Mouse (Mus musculus) kidney, postnatal 4 days (tissue): ENCODE results near the gene Ntpcr.

Source experiments
- DNase-seq, 2 experiments: peaks; one replicate each; pipeline ENCODE4 v3.0.0; 2021; ENCODE audit warnings: mixed read lengths in 2 of 2

Ntpcr gene

DNA sequence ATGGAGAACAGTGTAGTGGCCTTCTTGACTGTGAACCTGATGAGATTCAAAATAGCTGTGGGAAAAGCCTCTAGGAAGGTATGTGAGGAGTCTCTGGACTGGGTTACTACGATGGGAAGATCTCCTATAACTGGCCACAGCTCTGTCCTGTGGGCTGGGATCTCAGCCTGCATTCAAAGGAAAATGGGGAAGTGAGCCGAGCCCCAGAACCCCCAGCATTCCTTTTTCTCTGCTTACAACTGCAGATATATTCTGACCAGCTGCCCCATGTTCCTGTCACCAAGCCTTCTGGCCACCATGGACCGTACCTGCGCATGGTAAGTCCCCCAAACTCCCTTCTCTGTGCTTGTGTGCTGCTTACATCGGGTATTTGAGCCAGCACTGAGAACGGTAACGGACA is at the start of gene Ntpcr:
Gene Ntpcr (plus strand): TSS at position 218 of the 400 bp plus-strand sequence.
- no peak for DNase-seq

DNA sequence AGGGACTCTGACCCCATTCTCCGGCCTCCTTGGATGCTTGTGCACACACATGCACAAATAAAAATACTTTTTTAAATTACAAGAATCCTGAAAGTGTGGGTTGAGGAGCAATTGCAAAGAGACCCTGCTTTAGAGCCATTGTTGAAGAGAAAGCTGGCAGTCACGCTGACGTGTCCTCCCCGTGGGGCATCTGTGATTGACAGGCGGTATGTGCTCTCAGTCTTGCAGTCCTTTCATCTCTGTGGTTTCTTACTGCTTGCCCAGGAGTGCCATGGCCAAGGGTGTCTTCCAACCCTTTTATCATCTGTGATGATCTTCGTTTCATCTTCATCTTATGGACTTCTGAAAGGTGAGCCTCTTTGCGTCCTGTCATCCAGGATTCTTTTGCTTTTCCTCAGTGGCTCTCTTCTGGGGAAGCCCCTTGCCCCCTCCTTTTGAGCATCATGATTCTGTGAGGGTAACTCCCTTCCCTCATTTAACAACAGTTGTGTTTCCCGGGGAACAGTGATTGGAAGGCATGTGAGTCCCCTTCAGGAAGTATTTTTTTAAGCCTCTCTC is 48.8 kb upstream of the Ntpcr start:
- DNase-seq: no peak

DNA sequence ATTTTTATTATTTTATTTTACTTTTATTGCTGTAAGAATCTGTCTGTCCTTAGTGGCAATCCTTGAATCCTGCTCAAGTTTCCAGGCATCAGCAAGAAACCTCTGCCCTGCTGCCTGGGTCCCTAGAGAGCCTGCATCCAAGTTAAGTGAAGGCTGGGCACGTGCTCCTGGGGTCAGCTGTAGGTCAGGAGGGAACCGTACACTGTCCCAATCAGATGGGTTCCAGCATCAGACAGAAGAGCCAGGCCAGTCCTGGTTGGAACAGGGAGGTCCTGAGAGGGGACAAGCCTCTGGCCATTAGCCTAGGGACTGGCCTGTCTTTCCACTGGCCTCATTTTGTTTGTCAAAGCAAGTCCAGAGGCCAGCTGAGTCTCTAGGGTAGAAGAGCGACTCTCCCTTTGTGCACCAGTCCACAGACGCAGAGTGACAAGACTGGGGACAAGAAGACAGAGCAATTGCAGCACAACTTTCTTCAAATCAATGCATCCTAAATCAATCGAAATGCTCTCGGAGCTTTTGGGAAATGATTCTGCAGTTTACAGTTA is 44.5 kb upstream of the Ntpcr start:
- no peak for DNase-seq

DNA sequence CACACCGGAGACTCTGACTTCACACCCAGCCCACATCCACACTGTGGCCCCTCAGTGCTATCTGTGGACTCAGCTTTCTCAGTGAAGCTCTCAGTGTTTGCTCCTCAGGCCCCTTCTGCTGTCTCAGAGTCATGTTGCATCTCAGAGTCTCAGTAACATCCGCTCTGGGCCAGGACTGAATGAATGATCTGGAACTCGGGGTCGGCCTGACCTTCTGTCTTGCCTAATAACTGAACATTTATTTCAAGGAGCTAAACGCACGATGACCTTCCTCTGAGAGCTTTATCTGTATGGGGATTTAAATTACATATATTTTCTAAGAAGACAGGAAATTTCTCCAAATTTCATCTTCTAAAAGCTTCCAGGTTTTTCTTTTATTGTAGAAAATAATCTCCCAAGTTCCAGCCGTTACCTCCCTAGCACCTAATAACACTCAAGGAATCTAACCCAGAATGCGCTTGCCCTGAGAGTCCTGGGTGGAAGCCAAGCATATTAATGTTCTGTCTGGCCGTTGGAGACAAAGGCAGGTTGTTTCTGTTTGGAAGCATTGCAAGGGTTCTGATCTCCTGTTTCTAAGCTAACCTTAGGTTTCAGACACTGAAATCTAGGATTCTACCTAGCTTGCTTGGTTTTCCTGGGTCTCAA is 43.4 kb upstream of the Ntpcr start:
- DNase-seq: no peak

DNA sequence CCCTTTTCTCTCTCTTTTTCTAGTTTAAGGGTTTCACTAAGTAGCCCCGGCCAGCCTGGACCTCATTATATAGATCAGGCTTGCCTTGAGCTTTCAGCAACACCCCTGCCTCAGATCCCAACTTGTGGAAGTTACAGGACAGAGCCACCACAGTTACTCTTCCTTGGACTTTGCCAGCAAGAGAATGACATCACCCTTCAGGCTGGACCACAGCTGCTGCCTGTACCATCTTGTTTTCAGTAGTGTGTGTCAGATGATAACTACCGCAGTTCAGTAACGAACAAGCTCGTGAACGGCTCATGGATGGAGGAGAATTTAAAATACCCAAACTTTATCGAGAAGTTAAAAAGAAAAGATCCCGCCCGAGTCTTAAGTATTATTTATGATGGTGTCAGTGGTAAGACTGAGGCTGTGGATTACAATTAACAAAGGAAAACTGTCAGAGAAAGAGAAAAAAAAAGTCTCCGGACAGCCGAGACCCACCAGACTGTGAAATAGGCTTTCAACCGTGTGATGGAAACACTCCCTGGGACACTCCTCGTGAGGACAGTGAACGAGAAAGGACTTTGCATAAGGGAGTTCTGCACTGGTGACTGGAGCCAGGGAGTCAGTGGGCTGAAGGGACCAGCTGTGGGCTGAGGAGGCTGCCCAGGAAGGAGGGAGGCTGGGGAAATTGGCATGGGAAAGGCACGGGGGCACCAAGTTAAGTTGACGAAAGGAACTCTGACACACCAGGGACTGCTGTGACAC is 39.4 kb upstream of the Ntpcr start:
- DNase-seq: peak; percentile 38 to 56

DNA sequence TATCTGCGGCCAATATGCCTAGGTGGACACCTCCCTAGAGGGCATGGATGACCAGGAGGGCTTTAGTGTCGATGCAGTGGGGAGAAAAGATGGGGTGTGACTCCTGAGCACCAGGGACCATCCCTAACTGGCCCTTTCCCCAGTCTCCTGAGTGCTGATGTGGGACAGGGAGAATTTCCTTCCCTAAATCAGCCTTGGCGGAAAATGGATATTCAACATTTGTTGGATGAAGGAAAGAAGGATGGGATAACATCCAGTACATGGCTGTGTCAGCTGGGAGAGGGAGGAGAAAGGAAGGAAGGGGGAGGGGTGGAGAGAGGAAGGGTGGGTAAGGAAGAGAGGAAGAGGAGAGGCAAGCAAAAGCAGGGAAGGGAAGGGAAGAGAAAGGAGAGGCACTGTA is 38.8 kb upstream of the Ntpcr start:
- peak in 1 of 2 experiments; percentile 5 for DNase-seq

DNA sequence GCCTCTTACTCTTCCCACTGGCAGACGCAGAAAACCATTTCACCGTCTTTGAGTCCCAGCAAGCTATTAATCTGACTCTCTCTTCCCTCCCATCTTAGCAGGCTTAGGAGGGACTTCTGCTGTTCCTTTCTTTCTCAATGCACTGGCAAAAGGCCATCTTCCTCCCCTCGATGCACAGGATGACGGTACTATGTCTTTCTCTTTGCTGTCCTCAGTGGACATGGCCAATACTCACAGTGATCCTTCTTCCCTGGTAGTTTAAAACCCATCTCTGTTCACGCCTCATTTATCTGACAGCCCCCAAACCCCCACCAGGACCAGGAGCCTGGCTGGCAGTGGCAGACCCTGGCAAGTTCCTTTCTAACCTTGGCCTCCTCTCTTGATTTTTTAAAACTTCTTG is 37.3 kb upstream of the Ntpcr start:
- DNase-seq: no peak

DNA sequence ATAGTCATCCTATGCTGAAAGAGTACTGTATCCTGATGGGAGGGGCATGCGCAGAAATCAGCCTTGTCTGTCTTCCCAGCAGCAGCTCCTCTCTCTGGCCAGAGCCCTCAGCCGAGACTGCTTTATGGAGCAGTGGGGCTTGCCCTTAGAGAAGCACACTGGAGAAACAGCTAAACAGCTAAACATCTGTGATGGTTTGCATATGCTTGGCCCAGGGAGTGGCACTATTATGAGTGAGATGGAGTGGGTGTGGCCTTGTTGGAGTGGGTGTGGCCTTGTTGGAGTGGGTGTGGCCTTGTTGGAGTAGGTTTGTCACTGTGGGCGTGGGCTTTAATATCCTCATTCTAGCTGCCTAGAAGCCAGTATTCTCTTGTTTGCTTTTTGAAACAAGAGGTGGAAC is 36.6 kb upstream of the Ntpcr start:
- DNase-seq: peak in 1 of 2 experiments; percentile 11

DNA sequence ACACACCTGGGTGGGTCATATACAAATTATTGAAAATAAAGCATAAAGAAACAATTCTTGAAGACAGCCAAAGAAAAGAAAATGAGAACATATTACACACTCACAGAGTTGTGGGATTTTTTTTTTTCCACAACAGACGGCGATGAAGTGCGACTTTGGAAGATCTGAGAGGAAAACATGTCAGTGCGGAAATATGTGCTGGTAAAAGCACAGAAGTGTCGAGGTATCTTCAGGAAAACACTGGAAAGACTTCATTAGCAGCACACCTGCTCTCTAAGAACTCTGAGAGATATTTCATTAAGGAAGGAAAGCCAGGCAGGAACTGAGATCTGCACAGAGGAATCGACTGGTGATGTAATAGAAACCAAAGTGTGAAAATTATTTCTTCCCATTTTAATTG is 33.8 kb upstream of the Ntpcr start:
- DNase-seq: no peak

DNA sequence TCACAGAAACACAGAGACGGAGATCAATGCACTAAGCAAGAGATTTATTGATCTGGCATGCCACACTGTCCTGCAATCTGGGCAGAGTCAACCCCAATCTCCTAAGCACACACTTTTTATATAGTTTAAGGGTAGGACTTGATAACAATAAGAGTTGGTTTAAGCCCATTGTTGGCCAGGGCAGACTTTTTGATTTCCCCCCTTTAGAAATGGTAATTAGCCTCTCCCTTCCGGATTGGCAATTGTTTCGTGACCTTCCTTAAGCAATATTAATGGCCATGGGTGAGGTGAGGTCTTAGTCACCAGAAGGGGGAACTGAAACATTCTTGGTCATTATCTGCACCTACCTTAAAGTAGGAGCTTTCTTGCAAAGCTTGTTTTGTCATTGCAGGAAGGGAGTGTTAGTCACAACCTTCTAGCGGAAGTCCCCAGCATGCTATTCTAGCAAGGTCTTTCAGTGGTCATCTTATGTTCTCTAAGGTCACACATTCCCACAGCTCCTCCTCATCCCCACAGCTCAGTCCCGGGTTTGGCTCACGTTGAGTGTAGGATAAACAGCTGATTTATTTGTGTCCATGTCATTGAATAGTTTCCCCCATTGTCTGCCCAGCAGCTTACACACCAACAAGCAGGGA is 30.3 kb upstream of the Ntpcr start:
- DNase-seq: no peak

DNA sequence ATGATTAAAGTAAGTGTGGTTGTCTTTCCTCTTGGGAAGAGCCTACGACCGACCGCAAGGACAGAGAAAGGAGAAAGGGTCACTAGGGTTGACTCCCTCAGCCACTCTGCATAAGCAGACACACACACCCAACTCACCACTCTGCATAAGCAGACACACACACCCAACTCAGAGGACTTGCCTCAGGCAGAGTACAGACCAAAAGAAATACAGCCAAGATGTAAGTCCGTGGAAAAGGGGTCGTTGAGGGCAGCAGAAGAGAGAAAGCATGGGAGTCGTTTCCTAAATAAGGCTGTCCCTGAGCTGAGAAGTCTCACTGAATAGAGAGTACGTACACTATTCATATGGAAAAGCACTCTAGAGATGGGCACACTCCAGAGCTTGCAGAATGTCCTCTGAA is 29.4 kb upstream of the Ntpcr start:
- DNase-seq: no peak

DNA sequence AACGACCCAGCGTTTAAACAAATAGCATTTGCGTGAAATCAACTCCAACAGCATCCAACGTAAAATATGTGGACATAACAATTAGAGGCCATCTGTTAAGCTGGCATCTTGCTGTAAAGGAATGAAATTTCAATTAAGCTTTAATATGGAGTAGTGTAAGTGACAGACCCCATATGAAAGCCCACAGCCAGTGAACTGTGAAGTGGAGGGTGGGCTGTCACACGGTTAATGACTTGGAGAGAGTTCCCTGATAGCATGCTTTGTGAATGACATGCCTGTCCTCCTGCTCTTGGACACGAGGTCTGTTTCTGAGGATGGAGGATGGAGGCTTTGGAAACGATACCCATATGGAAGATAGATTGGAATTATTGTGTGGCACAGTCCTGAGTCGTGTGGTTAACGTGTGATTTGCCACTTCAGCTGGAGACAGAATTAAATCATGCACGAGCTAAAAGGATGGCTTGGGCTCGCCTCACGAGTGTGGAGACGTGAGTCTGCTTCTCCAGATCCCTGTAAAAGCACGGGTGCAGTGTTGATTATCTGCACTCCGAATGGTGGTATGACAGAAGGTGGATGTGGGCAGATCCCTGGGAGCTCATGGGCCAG is 26.8 kb upstream of the Ntpcr start:
- DNase-seq: no peak

DNA sequence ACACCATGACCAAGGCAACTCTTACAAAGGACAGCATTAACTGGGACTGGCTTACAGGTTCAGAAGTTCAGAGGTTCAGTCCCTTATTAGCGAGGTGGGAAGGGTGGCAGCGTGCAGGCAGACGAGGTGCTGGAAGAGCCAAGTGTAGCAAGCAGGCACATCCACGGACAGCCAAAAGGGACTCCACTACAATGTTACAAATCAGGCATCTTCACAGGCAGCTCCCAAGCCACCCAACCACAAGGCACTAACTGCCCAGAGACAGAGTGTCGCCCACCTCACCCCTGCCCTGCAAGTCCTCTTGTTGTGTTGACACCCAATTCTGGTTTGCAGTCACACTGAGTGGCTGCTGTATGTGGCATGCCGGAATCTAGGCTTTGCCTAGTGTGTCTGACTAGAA is 25.3 kb upstream of the Ntpcr start:
- DNase-seq: no peak

DNA sequence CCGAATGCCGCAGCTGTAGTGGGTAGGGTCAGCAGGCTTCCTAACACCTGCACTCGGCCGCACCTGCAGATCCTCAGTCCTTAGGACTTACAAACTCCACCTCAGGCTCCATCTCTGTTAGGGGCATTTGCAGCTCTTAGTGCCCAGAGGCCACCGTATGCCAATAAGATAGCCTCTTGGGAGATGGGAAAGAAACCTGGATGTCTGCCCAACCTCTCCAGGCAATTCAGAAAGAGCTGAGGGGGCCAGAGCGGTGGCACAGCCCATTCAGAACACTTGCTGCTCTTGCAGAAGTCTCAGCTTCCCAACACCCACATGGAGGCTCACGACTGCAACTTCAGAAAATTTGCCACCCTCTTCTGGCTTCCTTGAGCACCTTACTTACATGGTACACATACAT is 23.9 kb upstream of the Ntpcr start:
- DNase-seq: no peak

DNA sequence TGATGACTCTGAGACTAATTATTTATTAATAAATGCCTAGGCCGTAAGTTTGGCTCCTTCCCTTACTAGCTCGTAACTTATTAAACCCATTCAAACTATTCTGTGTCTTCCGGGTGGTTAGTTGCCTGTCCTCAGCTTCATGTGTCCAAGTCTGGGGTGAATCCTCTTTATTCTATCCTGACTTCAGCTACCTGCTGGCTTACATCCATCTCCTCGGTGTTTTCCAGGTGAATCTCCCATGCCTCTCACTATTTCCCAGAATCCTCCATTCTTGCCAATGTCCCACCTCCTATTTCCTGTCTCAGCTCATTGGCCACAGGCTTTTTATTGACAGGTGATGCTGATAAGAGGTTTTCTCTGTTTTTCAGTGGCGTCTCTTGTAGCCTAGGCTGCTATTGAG is 20.6 kb upstream of the Ntpcr start:
- no peak for DNase-seq

DNA sequence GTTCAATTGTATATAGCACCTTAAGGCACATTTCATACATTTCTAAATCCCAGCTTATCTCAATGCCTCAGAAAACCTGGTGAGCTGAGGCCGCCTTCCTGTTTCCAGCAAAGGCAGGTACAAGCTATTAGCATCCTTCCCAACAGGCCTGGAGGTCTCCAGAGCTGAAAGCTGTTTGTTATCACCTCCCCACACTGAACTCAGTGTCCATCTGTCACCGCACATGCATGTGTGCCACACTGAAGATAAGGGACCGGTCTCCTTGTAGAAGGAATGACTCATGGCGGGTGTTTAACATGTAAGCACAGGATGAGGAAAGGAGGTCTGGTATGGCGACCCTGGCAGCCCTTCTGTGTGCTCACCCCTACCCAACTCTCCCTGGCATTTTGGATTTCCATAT is 18.2 kb upstream of the Ntpcr start:
- no peak for DNase-seq

DNA sequence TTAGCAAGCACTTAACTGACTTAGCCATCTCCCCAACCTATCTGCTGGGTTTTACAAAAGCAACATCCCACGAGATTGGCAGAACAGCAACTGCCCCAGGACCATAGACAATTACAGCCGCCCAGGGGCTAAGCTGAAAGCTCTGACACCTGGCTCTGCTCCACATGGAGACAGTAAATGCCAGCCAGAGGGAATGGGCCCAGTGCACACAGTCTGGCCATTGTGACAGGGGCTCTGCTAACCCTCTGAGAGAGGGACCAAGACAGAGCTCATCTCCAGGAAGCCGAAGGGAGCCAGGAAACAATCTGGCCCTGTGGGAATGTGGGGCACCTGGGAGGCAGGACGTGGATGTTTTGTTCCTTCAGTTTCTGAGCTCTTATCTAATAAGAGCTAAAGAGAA is 13.6 kb upstream of the Ntpcr start:
- no peak for DNase-seq

DNA sequence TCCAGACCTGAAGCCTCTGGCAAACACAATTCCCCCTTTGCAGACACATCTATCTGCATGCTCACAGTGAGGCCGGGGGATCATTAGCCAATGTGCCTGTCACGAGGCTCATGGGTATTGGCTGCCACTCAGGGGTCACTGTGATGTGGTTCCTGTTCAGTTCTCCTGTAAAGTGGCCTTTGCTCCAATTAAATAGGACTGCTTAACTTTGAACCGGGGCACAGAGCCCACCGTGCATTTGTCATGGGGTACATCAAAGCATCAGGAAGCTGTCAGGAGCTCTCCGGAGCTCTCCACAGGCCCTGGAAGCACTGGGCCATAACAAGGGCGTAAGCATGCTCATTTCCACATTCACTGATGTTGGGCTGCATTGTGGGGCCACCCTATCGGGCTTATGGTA is 13.2 kb upstream of the Ntpcr start:
- peak in 1 of 2 experiments; percentile 36 for DNase-seq

DNA sequence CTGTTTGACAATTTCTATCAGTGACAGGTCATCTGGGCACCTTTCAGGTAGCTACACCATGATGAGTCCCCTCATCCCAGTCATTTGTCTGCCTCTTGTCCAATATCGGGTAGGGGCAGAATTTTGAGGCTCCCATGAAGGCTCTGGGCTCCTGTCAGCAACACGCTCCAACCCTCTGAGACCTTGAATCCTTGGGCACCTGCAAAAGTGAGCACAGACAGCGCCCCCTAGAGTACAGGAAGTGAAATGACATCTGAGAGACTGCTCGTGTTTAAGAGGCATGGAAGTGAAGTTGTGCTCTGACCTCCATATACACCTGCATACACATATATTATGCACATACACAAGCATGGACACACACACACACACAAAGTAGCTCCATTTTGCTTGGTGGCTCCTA is 10.8 kb upstream of the Ntpcr start:
- DNase-seq: no peak

DNA sequence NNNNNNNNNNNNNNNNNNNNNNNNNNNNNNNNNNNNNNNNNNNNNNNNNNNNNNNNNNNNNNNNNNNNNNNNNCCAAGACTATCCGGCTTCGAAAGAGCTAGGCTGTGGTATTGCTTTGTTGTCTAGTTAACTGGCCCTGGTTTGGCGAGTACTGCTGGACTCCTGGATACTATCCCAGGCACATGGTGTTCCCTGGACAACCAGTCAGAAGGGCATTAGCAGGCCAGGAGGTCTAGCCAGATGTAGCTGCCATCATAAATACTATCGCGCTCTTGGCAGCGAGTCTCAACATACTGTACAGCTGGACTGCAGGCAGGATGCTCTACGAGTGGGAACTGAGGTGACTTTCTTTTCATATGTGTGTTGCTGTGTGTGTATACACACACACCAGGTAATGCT is 7.1 kb upstream of the Ntpcr start:
- no peak for DNase-seq

DNA sequence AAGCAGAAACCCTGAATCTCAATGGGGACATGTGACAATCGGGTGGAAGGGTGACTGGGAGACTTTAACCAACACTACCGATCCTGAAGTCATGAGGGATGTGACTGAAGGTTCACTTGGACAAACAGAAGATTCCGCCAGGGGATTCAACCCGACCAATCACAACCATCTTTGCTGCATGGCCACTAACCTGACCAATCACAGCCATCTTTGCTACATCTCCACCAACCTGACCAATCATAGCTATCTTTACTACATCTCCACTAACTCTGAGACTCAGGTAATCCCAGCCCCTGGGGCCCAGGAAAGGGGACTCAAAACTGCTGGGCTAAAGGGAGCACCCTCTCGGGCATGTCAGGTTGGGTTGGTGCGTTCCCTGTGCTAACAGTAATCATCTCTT is 6.3 kb upstream of the Ntpcr start:
- DNase-seq: no peak

DNA sequence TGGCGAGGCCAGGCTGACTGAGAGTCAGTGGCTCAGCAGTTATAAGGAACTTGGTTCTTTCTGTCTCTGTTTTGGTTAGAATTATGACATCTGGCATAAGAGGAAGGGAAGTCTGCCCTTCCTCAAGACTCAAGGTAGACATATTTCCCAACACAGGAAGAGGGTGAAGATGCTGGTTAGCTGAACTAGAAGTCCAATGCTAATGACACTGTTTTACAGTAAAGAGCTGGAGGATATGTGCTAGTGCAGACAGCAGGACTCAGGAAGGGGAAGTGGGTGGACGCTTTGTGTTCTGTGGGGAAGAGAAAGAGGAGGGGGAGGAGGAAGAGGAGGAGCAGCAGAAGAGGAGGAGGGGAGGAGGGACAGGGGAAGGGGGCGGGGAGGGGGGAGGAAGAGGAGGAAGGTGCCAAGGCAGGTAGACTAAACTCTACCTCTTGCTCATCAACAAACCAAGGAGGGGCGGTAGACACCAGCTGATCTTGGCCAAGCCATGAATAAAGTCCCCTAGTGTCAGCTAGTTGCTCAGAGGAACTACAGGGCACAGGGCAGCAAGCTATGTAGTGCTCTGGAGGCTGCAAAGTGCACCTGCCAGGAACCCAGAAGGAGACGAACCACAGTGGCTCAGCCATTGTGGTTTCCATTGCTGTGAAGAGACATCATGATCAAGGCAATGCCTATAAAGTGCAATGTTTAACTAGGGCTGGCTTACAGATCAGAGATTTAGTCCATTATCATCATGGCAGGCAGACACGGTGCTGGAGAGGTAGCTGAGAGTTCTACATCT is 4.5 kb upstream of the Ntpcr start:
- no peak for DNase-seq
